Mouse (Mus musculus) stomach, embryonic 15.5 days (tissue): ENCODE data around the gene Gspt1. TPM values are rescaled to one million over a fixed set of nuclear protein-coding genes. Genes with fewer than 3 reads are reported as not detected.

Experiments
- ATAC-seq: fragments of 200-750 bp; cut with Nextera tagmentation; 2 replicates; pipeline ENCODE4 v1.8.0; 2017; ENCODE audit warnings: low read depth, moderate number of reproducible peaks, moderate TSS enrichment; ENCODE audit not compliant: insufficient read depth, low FRiP score
- H3K27ac ChIP-seq: fragments of 300-500 bp; sonication (generic); 2 replicates; pipeline ENCODE4 v1.5.1; 2015; ENCODE audit warnings: mild to moderate bottlenecking, inconsistent platforms
- H3K27me3 ChIP-seq: fragments of 300-500 bp; sonication (generic); replicated peaks from 2 replicates; pipeline ENCODE4 v1.6.1; 2015; ENCODE audit warnings: inconsistent platforms
- H3K36me3 ChIP-seq: fragments of 300-500 bp; sonication (generic); 2 replicates; pipeline ENCODE4 v1.6.1; 2015; ENCODE audit warnings: inconsistent platforms
- H3K4me1 ChIP-seq: fragments of 300-500 bp; sonication (generic); 2 replicates; pipeline ENCODE4 v1.6.1; 2015; ENCODE audit warnings: inconsistent platforms
- H3K4me2 ChIP-seq: fragments of 300-500 bp; sonication (generic); 2 replicates; pipeline ENCODE4 v1.6.1; 2015; ENCODE audit warnings: mild to moderate bottlenecking, inconsistent platforms
- H3K4me3 ChIP-seq: fragments of 300-500 bp; sonication (generic); replicated peaks from 2 replicates; pipeline ENCODE4 v1.5.1; 2015; ENCODE audit warnings: inconsistent platforms
- H3K9ac ChIP-seq: fragments of 300-500 bp; sonication (generic); 2 replicates; pipeline ENCODE4 v1.6.1; 2015; ENCODE audit warnings: inconsistent platforms
- H3K9me3 ChIP-seq: fragments of 300-500 bp; sonication (generic); 2 replicates; pipeline ENCODE4 v1.6.1; 2016; ENCODE audit warnings: inconsistent platforms
- WGBS: fragments of 180-500 bp; shearing (Covaris S2); methylation state at CpG from one replicate; pipeline ENCODE4 v1.1.7; 2015; 5-methylcytosine and 5-hydroxymethylcytosine counted together
- polyA plus RNA-seq: library from polyadenylated mRNA; unstranded; fragments of >200 nt; fragmentation: Nextera tagmentation; extraction: Ambion mirVana; gene quantifications from 2 replicates; pipeline ENCODE4 v1.2.1, GENCODE M21; 2015

Gspt1 gene
- polyA plus RNA-seq, 1 experiment from 2014 or later: 72.1 TPM

- no peaks in the 10 kb centered on the region for H3K27me3 ChIP-seq
- H3K27ac ChIP-seq: no peak overlapping the region
- 33% methylated on average over 6 of the region's 6 CpGs for WGBS
- H3K9me3 ChIP-seq: no peaks in the 10 kb centered on the region
- H3K4me3 ChIP-seq: no peak overlapping the region
- no peak overlapping the region for H3K9ac ChIP-seq
- no peak for ATAC-seq
- H3K4me1 ChIP-seq: no peaks in the 10 kb centered on the region
- no peak overlapping the region for H3K4me2 ChIP-seq
- H3K36me3 ChIP-seq: no peaks in the 10 kb centered on the region
These were observed 15.7 kb upstream of the Gspt1 start for GRCm38 (mm10) chr16:11269808-11270207.

GRCm38 (mm10) chr16:11266556-11266955 is 12.4 kb upstream of the Gspt1 start:
- H3K4me3 ChIP-seq: no peak overlapping the region
- H3K9me3 ChIP-seq: no peaks in the 10 kb centered on the region
- H3K9ac ChIP-seq: no peak overlapping the region
- H3K27ac ChIP-seq: no peak overlapping the region
- H3K27me3 ChIP-seq: no peaks in the 10 kb centered on the region
- ATAC-seq: no peak
- H3K4me1 ChIP-seq: no peaks in the 10 kb centered on the region
- H3K4me2 ChIP-seq: no peak overlapping the region
- no peaks in the 10 kb centered on the region for H3K36me3 ChIP-seq
- WGBS: 86% methylated on average over 2 of the region's 2 CpGs

DNA sequence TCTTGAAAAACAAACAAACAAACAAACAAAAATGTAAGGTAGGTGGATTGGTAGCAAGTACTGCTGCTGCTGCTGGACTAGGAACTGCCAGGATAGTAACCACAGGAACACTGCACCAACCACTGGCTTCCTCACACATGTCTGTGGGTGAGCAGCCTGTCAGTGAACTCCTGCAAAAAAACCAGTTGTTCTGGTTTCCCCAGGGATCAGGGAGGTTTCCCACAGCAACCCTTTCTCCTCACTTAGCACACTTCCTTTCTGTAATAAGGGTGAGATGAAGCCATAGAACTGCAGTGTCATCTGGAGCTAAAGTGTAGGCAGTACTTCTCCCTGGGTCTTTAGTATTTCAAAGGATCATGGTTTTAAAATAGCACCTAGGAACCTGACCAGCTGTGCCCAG is 9.1 kb upstream of the Gspt1 start:
- H3K9me3 ChIP-seq: no peaks in the 10 kb centered on the region
- no peaks in the 10 kb centered on the region for H3K4me1 ChIP-seq
- no peak overlapping the region for H3K9ac ChIP-seq
- ATAC-seq: peak; percentile 68; the same call in 1 of the 2 replicates
- no peak overlapping the region for H3K4me2 ChIP-seq
- H3K27me3 ChIP-seq: no peaks in the 10 kb centered on the region
- no peak overlapping the region for H3K4me3 ChIP-seq
- H3K27ac ChIP-seq: no peak overlapping the region
- H3K36me3 ChIP-seq: no peaks in the 10 kb centered on the region

GRCm38 (mm10) chr16:11254723-11255164 is 619 bp upstream of the Gspt1 start:
- 13% methylated on average over 10 of the region's 10 CpGs for WGBS
- no peak for ATAC-seq
- peak overlapping the region; percentile 56 for H3K4me2 ChIP-seq
- no peaks in the 10 kb centered on the region for H3K36me3 ChIP-seq
- H3K4me1 ChIP-seq: peaks cover 6% of the 10 kb centered on the region; the same call in 1 of the 2 replicates
- no peaks in the 10 kb centered on the region for H3K27me3 ChIP-seq
- H3K9me3 ChIP-seq: no peaks in the 10 kb centered on the region
- peak overlapping the region; percentile 88 for H3K27ac ChIP-seq
- peak overlapping the region; percentile 49; the same call in 1 of the 2 replicates for H3K9ac ChIP-seq
- H3K4me3 ChIP-seq: peak overlapping the region; percentile 99

DNA sequence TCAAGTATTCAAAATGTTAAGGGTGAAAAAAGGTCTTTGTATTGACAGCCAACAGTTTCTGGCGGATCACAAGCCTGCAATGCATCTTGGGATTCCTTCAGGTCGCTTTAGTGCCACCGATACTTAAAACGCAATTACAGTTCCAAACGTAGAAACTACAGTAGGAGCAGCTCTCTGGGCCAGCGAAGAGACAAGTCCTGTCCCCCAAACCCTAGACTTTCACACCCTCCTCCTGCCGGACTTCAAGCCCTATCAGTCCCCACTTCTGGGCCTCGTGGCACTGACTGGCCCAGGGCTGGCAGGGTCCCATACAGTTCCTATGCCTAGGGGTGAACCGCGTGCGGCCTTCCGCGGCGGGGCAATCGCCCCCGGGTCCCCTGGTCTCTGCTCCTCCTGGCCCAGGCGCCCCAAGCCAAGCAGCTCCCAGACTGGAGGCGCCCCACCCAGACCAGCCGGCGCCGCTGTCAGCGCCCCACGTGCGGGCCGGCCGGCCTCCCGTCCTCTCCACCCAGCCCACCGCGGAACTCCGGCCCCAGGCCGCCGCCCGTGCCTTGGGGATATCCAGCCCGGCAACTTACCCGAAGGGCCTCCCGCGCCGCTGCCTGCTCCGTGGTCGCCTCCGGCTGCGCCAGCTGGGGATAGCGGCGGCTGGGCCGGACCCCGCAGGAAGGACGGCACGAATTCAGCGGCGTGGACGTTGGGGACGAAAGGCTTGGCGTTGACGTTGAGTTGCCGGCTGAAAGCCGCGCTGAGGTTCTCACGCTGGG is 877 bp downstream of the Gspt1 start:
- H3K4me1 ChIP-seq: peaks cover 6% of the 10 kb centered on the region; the same call in 1 of the 2 replicates
- no peaks in the 10 kb centered on the region for H3K27me3 ChIP-seq
- ATAC-seq: peak; percentile 23; the same call in 1 of the 2 replicates
- H3K9me3 ChIP-seq: no peaks in the 10 kb centered on the region
- peak overlapping the region; percentile 71 for H3K4me2 ChIP-seq
- peak overlapping the region; percentile 94 for H3K9ac ChIP-seq
- H3K36me3 ChIP-seq: no peaks in the 10 kb centered on the region
- under 1% methylated on average over 57 of the region's 58 CpGs for WGBS
- peak overlapping the region; percentile 95 for H3K27ac ChIP-seq
- H3K4me3 ChIP-seq: peak overlapping the region; percentile 99

- H3K9me3 ChIP-seq: no peaks in the 10 kb centered on the region
- H3K27ac ChIP-seq: no peak overlapping the region
- no peak overlapping the region for H3K4me3 ChIP-seq
- no peaks in the 10 kb centered on the region for H3K27me3 ChIP-seq
- ATAC-seq: no peak
- no peaks in the 10 kb centered on the region for H3K36me3 ChIP-seq
- H3K9ac ChIP-seq: no peak overlapping the region
- H3K4me2 ChIP-seq: no peak overlapping the region
- H3K4me1 ChIP-seq: peaks cover 9% of the 10 kb centered on the region; the same call in 1 of the 2 replicates
- WGBS: 65% methylated on average over 2 of the region's 2 CpGs
These were observed 6.3 kb downstream of the Gspt1 start for GRCm38 (mm10) chr16:11247791-11248190.

DNA sequence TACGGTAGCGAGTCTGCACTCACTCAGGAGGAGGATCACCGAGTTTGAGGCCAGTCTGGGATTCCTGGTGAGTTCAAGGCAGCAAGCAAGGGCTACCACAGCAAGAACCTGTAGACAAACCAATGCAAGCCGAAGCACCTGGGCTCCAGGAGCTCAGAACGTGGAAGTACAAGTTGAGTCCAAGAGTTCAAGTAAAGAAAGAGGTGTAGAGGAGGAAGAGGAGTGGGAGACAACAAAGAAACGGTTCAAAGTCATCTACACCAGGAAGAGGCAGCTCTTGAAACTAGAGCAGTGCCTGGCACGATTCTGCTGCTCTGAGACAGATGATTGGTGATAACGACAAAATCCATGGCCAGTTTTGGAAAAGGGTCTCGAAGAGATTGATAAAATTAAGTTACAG is 8.4 kb downstream of the Gspt1 start:
- 77% methylated on average over 9 of the region's 9 CpGs for WGBS
- peaks cover 3% of the 10 kb centered on the region; the same call in 1 of the 2 replicates for H3K4me1 ChIP-seq
- no peak overlapping the region for H3K4me2 ChIP-seq
- no peak overlapping the region for H3K4me3 ChIP-seq
- no peaks in the 10 kb centered on the region for H3K36me3 ChIP-seq
- H3K9ac ChIP-seq: no peak overlapping the region
- H3K27me3 ChIP-seq: no peaks in the 10 kb centered on the region
- no peak overlapping the region for H3K27ac ChIP-seq
- no peak for ATAC-seq
- no peaks in the 10 kb centered on the region for H3K9me3 ChIP-seq

DNA sequence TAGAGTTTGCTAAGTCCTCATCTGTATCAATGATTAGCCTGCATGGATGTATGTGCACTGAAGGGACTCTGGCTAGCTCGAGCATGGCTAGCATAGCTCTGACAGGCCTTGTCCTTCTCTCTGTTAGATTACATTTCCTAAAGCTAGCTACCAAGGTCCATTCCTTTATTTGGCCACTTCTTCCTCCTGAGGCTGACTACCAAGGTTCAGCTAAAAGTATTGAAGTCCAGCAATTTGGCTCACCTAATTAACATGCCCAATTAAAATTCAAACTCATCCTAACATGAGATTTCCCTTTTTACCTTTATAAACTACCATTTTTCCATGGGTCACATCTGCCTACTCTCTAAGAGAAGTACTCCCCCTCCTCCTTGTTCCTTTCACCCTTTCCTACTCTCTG is 11.7 kb downstream of the Gspt1 start:
- Histone ChIP-seq H3K36me3 (peaks cover 7% of the 10 kb centered on the region; the same call in 1 of the 2 replicates), H3K9me3 (no peaks in the 10 kb centered on the region), H3K27ac (no peak overlapping the region), H3K4me2 (no peak overlapping the region), H3K4me3 (no peak overlapping the region), H3K27me3 (no peaks in the 10 kb centered on the region), H3K4me1 (peaks cover 3% of the 10 kb centered on the region; the same call in 1 of the 2 replicates), H3K9ac (no peak overlapping the region)
- no peak for ATAC-seq
- 80% methylated on average over 1 of the region's 1 CpGs for WGBS

DNA sequence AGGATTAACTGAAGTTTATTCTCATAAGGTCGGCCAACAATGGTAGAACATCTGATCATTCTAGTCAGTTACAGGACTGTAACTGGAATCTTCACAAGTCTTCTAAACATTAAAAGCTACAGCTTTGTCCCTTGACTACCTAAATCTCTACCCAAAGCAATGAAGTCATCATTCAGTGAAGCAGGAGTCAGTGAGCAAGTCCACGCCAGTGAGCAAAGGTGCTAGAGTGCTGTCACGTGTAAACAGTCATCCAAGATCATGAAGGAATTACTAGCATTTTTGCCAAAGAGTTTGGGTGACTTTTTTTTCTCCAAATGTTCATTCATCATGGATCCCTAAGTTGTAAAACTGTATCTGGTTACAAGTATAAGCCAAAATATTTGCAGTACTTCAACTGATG is 36.3 kb downstream of the Gspt1 start:
- H3K4me3 ChIP-seq: no peak overlapping the region
- no peak overlapping the region for H3K4me2 ChIP-seq
- 81% methylated on average over 3 of the region's 3 CpGs for WGBS
- no peak overlapping the region for H3K27ac ChIP-seq
- H3K9ac ChIP-seq: no peak overlapping the region
- no peaks in the 10 kb centered on the region for H3K4me1 ChIP-seq
- peaks cover 29% of the 10 kb centered on the region for H3K36me3 ChIP-seq
- H3K9me3 ChIP-seq: no peaks in the 10 kb centered on the region
- no peak for ATAC-seq
- H3K27me3 ChIP-seq: no peaks in the 10 kb centered on the region

DNA sequence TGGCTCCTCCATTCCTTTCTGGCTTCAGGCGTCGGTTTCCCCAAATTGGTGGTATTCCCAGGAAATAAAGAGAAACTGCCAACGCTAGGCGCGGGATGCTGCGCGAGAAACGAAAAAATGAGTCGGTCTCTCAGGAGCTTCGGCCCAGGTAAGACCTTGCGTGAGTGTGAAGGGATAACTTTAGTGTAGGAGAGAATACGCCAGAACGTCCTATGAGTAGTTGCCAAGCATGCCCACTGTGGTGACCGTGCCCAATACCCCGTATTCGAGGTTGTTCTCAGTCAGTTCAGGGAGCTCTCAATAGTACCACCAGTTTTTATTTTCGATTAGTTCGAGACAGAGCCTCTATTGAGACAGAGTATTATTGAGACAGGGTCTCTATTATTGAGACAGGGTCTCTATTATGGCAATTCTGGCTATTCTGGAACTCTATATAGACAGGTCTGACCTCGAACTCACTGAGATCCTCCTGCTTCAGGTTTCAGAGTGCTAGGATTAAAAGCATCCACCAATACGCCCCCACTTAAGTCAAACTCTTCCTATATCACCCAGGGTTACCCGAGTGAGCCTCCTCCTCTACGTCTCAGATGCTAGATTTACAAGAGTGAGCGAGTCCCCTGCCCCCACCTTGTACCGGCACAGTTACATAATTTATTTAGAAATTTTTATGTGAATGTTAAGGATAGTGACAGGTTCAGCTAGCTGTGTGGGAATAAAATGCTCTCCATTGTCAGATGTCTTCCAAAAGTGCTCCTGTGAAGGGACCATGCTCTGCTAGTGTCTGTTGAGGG is 50.3 kb downstream of the Gspt1 start:
- Histone ChIP-seq H3K9me3 (no peaks in the 10 kb centered on the region), H3K4me3 (peak overlapping the region; percentile 89), H3K9ac (peak overlapping the region; percentile 86), H3K27ac (peak overlapping the region; percentile 84), H3K27me3 (no peaks in the 10 kb centered on the region), H3K4me1 (peaks cover 16% of the 10 kb centered on the region), H3K36me3 (peaks cover 12% of the 10 kb centered on the region; the same call in 1 of the 2 replicates), H3K4me2 (peak overlapping the region; percentile 59)
- WGBS: 5% methylated on average over 24 of the region's 24 CpGs
- ATAC-seq: 0 out of 2 replicates have a peak, but pooled peaks have one; percentile 36

- Histone ChIP-seq H3K27ac (peak within 1 kb of the TSS; percentile 84), H3K4me2 (peak within 1 kb of the TSS; percentile 92), H3K4me1 (peaks cover 16% of the 10 kb centered on the region), H3K9me3 (no peaks in the 10 kb centered on the region), H3K9ac (peak within 1 kb of the TSS; percentile 86), H3K27me3 (no peaks in the 10 kb centered on the region), H3K36me3 (peaks cover 21% of the 10 kb centered on the region), H3K4me3 (peak within 1 kb of the TSS; percentile 89)
- under 1% methylated on average over 68 of the region's 68 CpGs for WGBS
- peak; percentile 99 for ATAC-seq
These were observed 51.3 kb downstream of the Gspt1 start, which contains the start of gene Rsl1d1 for GRCm38 (mm10) chr16:11202571-11203554. TSS of gene Rsl1d1 (minus strand) at chr16:11203331.
